Mouse (Mus musculus) embryonic facial prominence, embryonic 10.5 days (tissue): ENCODE results near the gene Tmprss9. TPM values are rescaled to one million over a fixed set of nuclear protein-coding genes. Genes with fewer than 3 reads are reported as not detected.

ENCODE experiments used
- DNase-seq: peaks from one replicate; pipeline ENCODE4 v3.0.0-alpha.2; 2017; ENCODE audit warnings: low spot score
- H3K27ac ChIP-seq: fragments of 300-500 bp; sonication (generic); replicated peaks from 2 replicates; pipeline ENCODE4 v1.5.1; 2016; ENCODE audit warnings: mild to moderate bottlenecking
- H3K27me3 ChIP-seq: fragments of 300-500 bp; sonication (generic); replicated peaks from 2 replicates; pipeline ENCODE4 v1.6.1; 2016; ENCODE audit warnings: low read depth, mild to moderate bottlenecking; ENCODE audit not compliant: poor library complexity, severe bottlenecking
- H3K36me3 ChIP-seq: fragments of 300-500 bp; sonication (generic); replicated peaks from 2 replicates; pipeline ENCODE4 v1.6.1; 2016; ENCODE audit warnings: mild to moderate bottlenecking, moderate library complexity
- H3K4me1 ChIP-seq: fragments of 300-500 bp; sonication (generic); 2 replicates; pipeline ENCODE4 v1.6.1; 2016
- H3K4me3 ChIP-seq: fragments of 300-500 bp; sonication (generic); 2 replicates; pipeline ENCODE4 v1.5.1; 2016; ENCODE audit warnings: mild to moderate bottlenecking, moderate library complexity
- H3K9me3 ChIP-seq: fragments of 300-500 bp; sonication (generic); 2 replicates; pipeline ENCODE4 v1.6.1; 2016; ENCODE audit warnings: mild to moderate bottlenecking
- WGBS: fragments of 180-500 bp; shearing (Covaris S2); methylation state at CpG from one replicate; pipeline ENCODE4 v1.1.7; 2016; 5-methylcytosine and 5-hydroxymethylcytosine counted together
- polyA plus RNA-seq: library from polyadenylated mRNA; unstranded; fragments of >200 nt; fragmentation: Nextera tagmentation; extraction: Ambion mirVana; gene quantifications from 2 replicates; pipeline ENCODE4 v1.2.1, GENCODE M21; 2016

Tmprss9 gene
- polyA plus RNA-seq, 1 experiment from 2014 or later, result 0.06 TPM

GRCm38 (mm10) chr10:80900318-80901247 lies 28.9 kb downstream of the Tmprss9 start, which contains the start of gene Timm13:
Gene Timm13 (minus strand): TSS chr10:80900969.
- under 1% methylated on average over 72 of the region's 72 CpGs for WGBS
- peaks cover 8% of the 10 kb centered on the region; the same call in 1 of the 2 replicates for H3K27me3 ChIP-seq
- no peaks in the 10 kb centered on the region for H3K9me3 ChIP-seq
- H3K27ac ChIP-seq, result peak within 1 kb of the TSS; percentile 93
- DNase-seq, result peak; percentile 98
- peak within 1 kb of the TSS; percentile 94 for H3K4me3 ChIP-seq
- H3K4me1 ChIP-seq, result peaks cover 31% of the 10 kb centered on the region
- H3K36me3 ChIP-seq, result peaks cover 71% of the 10 kb centered on the region

- peak overlapping the region; percentile 94 for H3K4me3 ChIP-seq
- WGBS, result 88% methylated on average over 19 of the region's 19 CpGs
- DNase-seq, result no peak
- H3K36me3 ChIP-seq, result peaks cover 81% of the 10 kb centered on the region
- peaks cover 8% of the 10 kb centered on the region; the same call in 1 of the 2 replicates for H3K27me3 ChIP-seq
- H3K27ac ChIP-seq, result peak overlapping the region; percentile 54
- no peaks in the 10 kb centered on the region for H3K9me3 ChIP-seq
- H3K4me1 ChIP-seq, result peaks cover 31% of the 10 kb centered on the region
Observed at GRCm38 (mm10) chr10:80901409-80902272, 30.0 kb downstream of the Tmprss9 start.

GRCm38 (mm10) chr10:80902273-80902940 lies 30.8 kb downstream of the Tmprss9 start:
- no peak overlapping the region for H3K27ac ChIP-seq
- DNase-seq, result no peak
- 91% methylated on average over 9 of the region's 9 CpGs for WGBS

GRCm38 (mm10) chr10:80903282-80903681 lies 31.6 kb downstream of the Tmprss9 start:
- peaks cover 19% of the 10 kb centered on the region for H3K4me1 ChIP-seq
- no peak overlapping the region for H3K27ac ChIP-seq
- 94% methylated on average over 10 of the region's 10 CpGs for WGBS
- DNase-seq, result no peak
- H3K9me3 ChIP-seq, result no peaks in the 10 kb centered on the region
- H3K4me3 ChIP-seq, result no peak overlapping the region
- peaks cover under 1% of the 10 kb centered on the region; the same call in 1 of the 2 replicates for H3K27me3 ChIP-seq
- peaks cover 86% of the 10 kb centered on the region for H3K36me3 ChIP-seq

More at GRCm38 (mm10) chr10:80902273-80902940, 30.8 kb downstream of the Tmprss9 start:
- Histone ChIP-seq H3K4me3 (peak overlapping the region; percentile 94; the same call in 1 of the 2 replicates), H3K36me3 (peaks cover 86% of the 10 kb centered on the region), H3K9me3 (no peaks in the 10 kb centered on the region), H3K4me1 (peaks cover 26% of the 10 kb centered on the region), H3K27me3 (peaks cover 8% of the 10 kb centered on the region; the same call in 1 of the 2 replicates)

- peaks cover 87% of the 10 kb centered on the region for H3K36me3 ChIP-seq
- WGBS, result 88% methylated on average over 28 of the region's 28 CpGs
- H3K9me3 ChIP-seq, result no peaks in the 10 kb centered on the region
- no peak overlapping the region for H3K27ac ChIP-seq
- no peak overlapping the region for H3K4me3 ChIP-seq
- peaks cover 14% of the 10 kb centered on the region for H3K4me1 ChIP-seq
- no peaks in the 10 kb centered on the region for H3K27me3 ChIP-seq
- DNase-seq, result no peak
Observed at GRCm38 (mm10) chr10:80904004-80904693, 32.5 kb downstream of the Tmprss9 start.

- 93% methylated on average over 11 of the region's 11 CpGs for WGBS
- H3K27ac ChIP-seq, result no peak overlapping the region
- no peaks in the 10 kb centered on the region for H3K9me3 ChIP-seq
- H3K4me3 ChIP-seq, result no peak overlapping the region
- no peak for DNase-seq
- H3K4me1 ChIP-seq, result peaks cover 8% of the 10 kb centered on the region
- H3K27me3 ChIP-seq, result no peaks in the 10 kb centered on the region
- peaks cover 87% of the 10 kb centered on the region for H3K36me3 ChIP-seq
Observed at GRCm38 (mm10) chr10:80904709-80905108, 33.1 kb downstream of the Tmprss9 start.

- peaks cover 96% of the 10 kb centered on the region for H3K36me3 ChIP-seq
- H3K9me3 ChIP-seq, result no peaks in the 10 kb centered on the region
- no peak for DNase-seq
- no peaks in the 10 kb centered on the region for H3K27me3 ChIP-seq
- no peak overlapping the region for H3K27ac ChIP-seq
- H3K4me1 ChIP-seq, result peaks cover 8% of the 10 kb centered on the region; the same call in 1 of the 2 replicates
- H3K4me3 ChIP-seq, result no peak overlapping the region
- 94% methylated on average over 22 of the region's 22 CpGs for WGBS
Observed at GRCm38 (mm10) chr10:80909375-80910162, 37.9 kb downstream of the Tmprss9 start.

GRCm38 (mm10) chr10:80911354-80911753 lies 39.7 kb downstream of the Tmprss9 start:
- H3K27ac ChIP-seq, result no peak overlapping the region
- H3K27me3 ChIP-seq, result no peaks in the 10 kb centered on the region
- no peaks in the 10 kb centered on the region for H3K9me3 ChIP-seq
- no peak for DNase-seq
- H3K36me3 ChIP-seq, result peaks cover 96% of the 10 kb centered on the region
- H3K4me1 ChIP-seq, result peaks cover 15% of the 10 kb centered on the region
- H3K4me3 ChIP-seq, result no peak overlapping the region
- WGBS, result 91% methylated on average over 4 of the region's 4 CpGs

DNA sequence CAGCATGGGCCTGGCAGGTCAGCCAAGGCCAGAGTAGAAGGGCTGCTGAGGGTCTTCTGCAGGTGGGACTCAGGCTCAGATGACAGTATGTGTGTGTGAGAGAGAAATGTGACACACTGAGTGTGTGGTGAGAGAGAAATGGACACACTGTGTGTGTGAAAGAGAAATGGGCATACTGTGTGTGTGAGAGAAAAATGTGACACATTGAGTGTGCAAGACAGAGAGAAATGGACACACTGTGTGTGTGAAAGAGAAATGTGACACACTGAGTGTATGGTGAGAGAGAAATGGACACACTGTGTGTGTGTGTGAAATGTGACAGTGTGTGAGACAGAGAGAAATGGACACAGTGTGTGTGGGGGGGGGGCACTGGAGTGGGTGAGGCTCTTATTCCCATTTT lies 40.2 kb downstream of the Tmprss9 start:
- no peak for DNase-seq
- Histone ChIP-seq H3K4me3 (no peak overlapping the region), H3K4me1 (peaks cover 20% of the 10 kb centered on the region), H3K27ac (no peak overlapping the region), H3K9me3 (no peaks in the 10 kb centered on the region), H3K27me3 (no peaks in the 10 kb centered on the region), H3K36me3 (peaks cover 95% of the 10 kb centered on the region)

DNA sequence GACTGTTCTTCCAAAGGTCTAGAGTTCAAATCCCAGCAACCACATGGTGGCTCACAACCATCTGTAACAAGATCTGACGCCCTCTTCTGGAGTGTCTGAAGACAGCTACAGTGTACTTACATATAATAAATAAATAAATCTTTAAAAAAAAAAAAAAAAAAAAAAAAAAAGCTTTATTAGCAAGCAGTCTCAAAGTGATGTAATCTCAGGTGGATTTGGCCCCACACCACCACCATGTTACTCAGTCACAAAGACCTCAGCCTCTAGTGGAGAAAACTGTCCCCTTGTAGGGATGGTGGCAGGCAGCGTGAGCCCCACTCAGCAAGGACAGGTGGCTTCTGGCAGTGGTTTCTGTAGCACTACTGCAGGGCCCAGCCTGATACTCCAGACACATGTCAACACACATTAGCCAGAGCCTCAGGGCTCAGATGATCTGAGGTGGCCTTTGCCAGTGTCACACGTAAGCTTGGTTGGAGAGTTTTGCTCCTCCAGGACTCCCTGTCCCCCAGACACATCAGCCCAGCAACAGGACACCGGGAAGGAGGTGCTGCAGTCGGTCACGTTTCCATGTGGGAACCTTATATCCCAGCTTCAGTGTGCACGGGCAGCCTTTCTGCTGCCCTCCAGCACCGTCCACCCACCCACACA lies 41.8 kb downstream of the Tmprss9 start:
- no peaks in the 10 kb centered on the region for H3K9me3 ChIP-seq
- WGBS, result 88% methylated on average over 7 of the region's 8 CpGs
- no peak overlapping the region for H3K4me3 ChIP-seq
- H3K27ac ChIP-seq, result no peak overlapping the region
- peaks cover 35% of the 10 kb centered on the region for H3K4me1 ChIP-seq
- H3K27me3 ChIP-seq, result no peaks in the 10 kb centered on the region
- DNase-seq, result no peak
- peaks cover 79% of the 10 kb centered on the region for H3K36me3 ChIP-seq

DNA sequence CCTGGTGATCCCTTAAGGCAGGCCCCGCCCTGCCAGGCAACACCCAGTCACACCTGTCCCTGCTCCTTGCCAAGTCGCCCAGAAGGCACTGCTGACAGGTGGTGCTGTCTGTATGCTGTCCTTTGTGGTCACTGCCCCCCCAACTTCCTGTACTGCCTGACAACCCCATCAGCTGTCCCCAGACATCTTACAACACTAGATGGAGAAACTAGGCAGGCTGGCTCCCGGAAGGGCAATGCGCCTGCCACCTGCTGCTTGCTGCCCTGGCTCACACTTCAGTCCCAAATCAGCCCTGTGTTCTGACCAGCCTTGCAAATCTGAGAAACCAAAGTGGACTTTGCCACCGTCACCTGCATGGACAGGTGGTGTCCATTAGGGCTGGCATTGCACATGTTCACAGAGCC lies 42.6 kb downstream of the Tmprss9 start:
- H3K9me3 ChIP-seq, result no peaks in the 10 kb centered on the region
- peaks cover 72% of the 10 kb centered on the region for H3K36me3 ChIP-seq
- no peaks in the 10 kb centered on the region for H3K27me3 ChIP-seq
- no peak for DNase-seq
- H3K27ac ChIP-seq, result no peak overlapping the region
- H3K4me1 ChIP-seq, result peaks cover 37% of the 10 kb centered on the region
- 88% methylated on average over 5 of the region's 5 CpGs for WGBS
- no peak overlapping the region for H3K4me3 ChIP-seq
